Mouse (Mus musculus): ENCODE data around the gene Traf5. TPM values are rescaled to one million over a fixed set of nuclear protein-coding genes. Genes with fewer than 3 reads are reported as not detected.

Gene Traf5
- 147 TPM for polyA plus RNA-seq (2017; shearing (Covaris generic))

DNA sequence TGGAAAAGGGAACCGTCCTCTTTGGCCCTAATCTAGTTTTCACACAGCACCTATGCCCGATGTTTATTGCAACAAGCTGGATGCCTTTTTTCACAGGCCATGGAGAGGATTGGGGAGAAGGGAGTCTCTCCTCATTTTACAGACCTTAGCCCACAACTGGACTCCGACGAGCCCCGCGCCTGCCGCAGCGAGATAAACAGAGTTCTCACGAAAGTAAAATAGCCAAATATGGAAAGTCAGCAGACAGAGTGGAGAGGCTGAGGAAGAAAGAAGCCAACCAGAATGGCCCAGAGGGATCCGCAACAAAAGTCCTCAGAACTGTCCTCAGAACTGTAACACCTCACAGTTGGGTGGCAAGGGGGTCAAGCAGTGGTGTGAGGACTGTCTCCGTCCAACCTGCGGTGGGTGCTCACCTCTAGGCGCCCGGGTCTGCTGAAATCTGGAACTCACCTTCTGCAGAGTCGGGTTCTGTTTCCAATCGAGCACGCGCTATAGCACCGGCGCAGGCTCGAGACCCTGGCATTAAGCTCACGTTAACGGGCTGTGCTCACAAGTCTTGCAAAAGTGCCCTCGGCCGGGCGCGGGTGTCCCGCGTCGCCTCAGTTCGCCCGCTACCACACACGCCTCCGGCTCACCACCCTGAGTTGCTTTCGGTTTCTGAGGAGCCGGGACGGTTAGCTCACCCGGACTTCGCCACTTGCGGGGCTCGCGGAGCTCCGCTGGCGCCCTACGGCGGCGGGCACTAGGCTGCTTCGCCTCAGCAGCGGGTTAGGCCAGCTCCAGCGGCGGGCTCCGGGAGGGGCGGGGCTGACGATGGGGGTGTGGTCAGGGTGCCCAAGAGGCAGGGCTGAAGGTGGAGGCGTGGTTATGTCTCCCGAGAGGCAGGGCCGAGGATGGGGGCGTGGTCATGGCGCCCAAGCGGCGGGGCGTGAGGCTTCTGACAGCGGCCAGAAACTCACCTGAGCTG lies at the start of gene Traf5:
TSS of gene Traf5 (minus strand) at position 754 of the 967 bp plus-strand sequence.

DNA sequence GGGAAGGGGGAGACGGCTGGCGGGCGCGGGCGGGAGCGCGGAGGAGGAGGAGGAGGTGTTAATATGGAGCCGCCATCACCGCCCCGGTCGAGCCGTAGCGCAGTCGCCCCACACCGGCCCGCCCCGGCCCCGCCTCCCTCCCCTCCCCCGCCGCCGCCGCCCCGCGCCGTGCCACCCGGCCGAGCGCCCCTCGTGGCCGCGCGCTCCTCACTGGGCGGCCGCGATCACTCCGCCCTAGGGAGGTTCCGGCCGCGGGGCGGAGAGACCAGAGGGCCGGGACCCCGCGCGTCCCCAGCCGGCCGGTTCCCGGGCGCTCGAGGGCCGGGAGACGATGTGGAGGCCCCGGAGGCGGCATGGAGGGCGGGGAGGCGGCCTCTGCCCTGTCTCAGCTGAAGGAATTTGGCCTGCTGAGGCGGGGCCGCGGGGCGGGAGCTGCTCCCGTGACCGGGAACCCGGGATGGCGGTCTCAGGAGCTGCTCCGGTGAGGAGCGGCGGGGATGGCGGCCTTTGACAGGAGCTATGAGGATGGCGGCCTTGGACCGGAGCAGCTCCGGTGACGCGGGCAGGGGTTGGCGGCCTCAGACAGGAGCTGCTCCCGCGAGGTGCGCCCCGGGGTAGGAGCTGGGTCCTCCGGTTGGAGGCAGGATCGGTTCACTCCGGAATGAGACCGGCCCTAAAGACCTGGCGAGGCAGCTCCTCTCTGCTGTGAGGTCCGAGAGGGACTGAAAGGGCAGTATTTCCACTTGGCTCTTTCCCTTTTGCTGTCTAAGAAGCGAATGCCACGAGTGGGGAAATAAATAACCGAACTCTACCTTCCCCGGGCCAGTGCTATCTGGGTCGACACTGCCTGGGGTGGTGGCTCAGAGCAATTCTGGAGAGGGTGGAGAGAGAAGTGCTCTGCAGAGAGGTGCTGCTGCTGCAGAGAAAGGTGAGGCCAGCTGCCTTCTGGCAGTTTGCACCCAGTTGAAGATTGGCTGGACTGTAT lies 45.9 kb upstream of the Traf5 start, which contains the start of gene Rcor3:
TSS of gene Rcor3 (minus strand) at position 137 of the 985 bp plus-strand sequence.

GRCm38 (mm10) chr1:191977187-191977586 lies 115.2 kb downstream of the Traf5 start, which contains the start of gene Rd3:
TSS of gene Rd3 (plus strand) at chr1:191977370.

Other genes starting within 250 kb of the Traf5 start
- 0.42 TPM for gene Slc30a1, start 185.8 kb downstream of the Traf5 start, polyA plus RNA-seq (2017; shearing (Covaris generic))
- gene Rd3, start 115.2 kb downstream of the Traf5 start, polyA plus RNA-seq (2017; shearing (Covaris generic)) = 2.5 TPM
- 13.6 TPM for gene Rcor3, start 45.5 kb upstream of the Traf5 start, polyA plus RNA-seq (2017; shearing (Covaris generic))
- gene Kcnh1, start 98.2 kb upstream of the Traf5 start, polyA plus RNA-seq (2017; shearing (Covaris generic)) = not detected